Mouse (Mus musculus): ENCODE data around the gene Atg9a.
"Not testable (repeated sequence)": the region's sequence is repeated elsewhere in the genome, so short reads cannot be mapped to it uniquely, and the experiment has no call there.

DNA sequence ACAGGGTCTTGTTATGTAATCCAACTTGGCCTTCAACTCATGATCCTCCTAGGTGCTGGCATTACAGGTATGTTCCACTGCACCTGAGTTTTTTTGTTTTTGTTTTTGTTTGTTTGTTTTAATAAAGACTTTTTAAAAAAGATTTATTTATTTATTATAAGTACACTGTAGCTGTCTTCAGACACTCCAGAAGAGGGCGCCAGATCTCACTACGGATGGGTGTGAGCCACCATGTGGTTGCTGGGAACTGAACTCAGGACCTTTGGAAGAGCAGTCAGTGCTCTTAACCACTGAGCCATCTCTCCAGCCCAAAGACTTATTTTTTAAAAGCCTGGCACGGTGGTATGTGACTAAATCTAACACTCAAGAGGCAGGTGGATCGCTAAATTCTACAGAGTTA lies 40.5 kb upstream of the Atg9a start:
- not testable (repeated sequence) for TF ChIP-seq CTCF (IDR thresholded peaks at IDR 0.05; ENCODE audit: low read depth, low read length); POLR2AphosphoS5 (IDR thresholded peaks at IDR 0.05; ENCODE audit: insufficient replicate concordance, low read depth, low read length); GATA1 (IDR thresholded peaks at IDR 0.05; ENCODE audit: borderline replicate concordance, low read length); TAL1 (conservative IDR thresholded peaks at IDR 0.05; ENCODE audit: low read depth, low read length)
